Mouse (Mus musculus): Measurements from ENCODE around the gene Mrpl4. TPM values are rescaled to one million over a fixed set of nuclear protein-coding genes. Genes with fewer than 3 reads are reported as not detected.
A peak's percentile ranks its signal among the peaks of the same experiment; 100 is the strongest.

Mrpl4 gene
- polyA plus RNA-seq, 1 experiment from 2014 or later, result 122 TPM

- Histone ChIP-seq H3K27ac (replicated peaks) (no peak overlapping the region), H3K4me3 (replicated peaks) (no peak overlapping the region), H3K9me3 (replicated peaks) (no peaks in the 10 kb centered on the region), H3K9ac (no peak overlapping the region), H3K36me3 (0 out of 2 replicates have a peak, but pooled peaks cover 4% of the 10 kb centered on the region), H3K4me2 (replicated peaks) (no peak overlapping the region), H3K27me3 (peaks cover 15% of the 10 kb centered on the region), H3K4me1 (peaks cover 9% of the 10 kb centered on the region)
- 75% methylated on average over 3 of the region's 3 CpGs for WGBS
- ATAC-seq (ENCODE audit: insufficient number of reproducible peaks, low FRiP score, low TSS enrichment, low read depth), result no peak
Observed at GRCm38 (mm10) chr9:21021363-21021762, 18.8 kb downstream of the Mrpl4 start.

GRCm38 (mm10) chr9:21022288-21022687 lies 19.8 kb downstream of the Mrpl4 start:
- WGBS, result 38% methylated on average over 6 of the region's 6 CpGs
- Histone ChIP-seq H3K36me3 (0 out of 2 replicates have a peak, but pooled peaks cover 4% of the 10 kb centered on the region), H3K4me1 (peaks cover under 1% of the 10 kb centered on the region; the same call in 1 of the 2 replicates), H3K4me3 (replicated peaks) (no peak overlapping the region), H3K27ac (replicated peaks) (no peak overlapping the region), H3K27me3 (peaks cover 7% of the 10 kb centered on the region), H3K9me3 (replicated peaks) (no peaks in the 10 kb centered on the region), H3K9ac (no peak overlapping the region), H3K4me2 (replicated peaks) (no peak overlapping the region)
- no peak for ATAC-seq (ENCODE audit: insufficient number of reproducible peaks, low FRiP score, low TSS enrichment, low read depth)

GRCm38 (mm10) chr9:21022726-21023125 lies 20.2 kb downstream of the Mrpl4 start:
- Histone ChIP-seq H3K4me1 (0 out of 2 replicates have a peak, but pooled peaks cover under 1% of the 10 kb centered on the region), H3K9ac (no peak overlapping the region), H3K9me3 (replicated peaks) (no peaks in the 10 kb centered on the region), H3K4me2 (replicated peaks) (no peak overlapping the region), H3K27me3 (peaks cover 7% of the 10 kb centered on the region; the same call in 1 of the 2 replicates), H3K27ac (replicated peaks) (no peak overlapping the region), H3K36me3 (0 out of 2 replicates have a peak, but pooled peaks cover 4% of the 10 kb centered on the region), H3K4me3 (replicated peaks) (no peak overlapping the region)
- ATAC-seq (ENCODE audit: insufficient number of reproducible peaks, low FRiP score, low TSS enrichment, low read depth), result no peak
- WGBS, result 67% methylated on average over 1 of the region's 1 CpGs

- Histone ChIP-seq H3K4me3 (replicated peaks) (no peak overlapping the region), H3K9me3 (replicated peaks) (no peaks in the 10 kb centered on the region), H3K27ac (replicated peaks) (no peak overlapping the region), H3K4me1 (peaks cover 17% of the 10 kb centered on the region), H3K9ac (no peak overlapping the region), H3K36me3 (0 out of 2 replicates have a peak, but pooled peaks cover 4% of the 10 kb centered on the region), H3K27me3 (peaks cover 19% of the 10 kb centered on the region), H3K4me2 (replicated peaks) (no peak overlapping the region)
- 61% methylated on average over 19 of the region's 19 CpGs for WGBS
- ATAC-seq (ENCODE audit: insufficient number of reproducible peaks, low FRiP score, low TSS enrichment, low read depth), result no peak
Observed at GRCm38 (mm10) chr9:21025258-21025810, 22.8 kb downstream of the Mrpl4 start.

- 87% methylated on average over 12 of the region's 12 CpGs for WGBS
- Histone ChIP-seq H3K27ac (replicated peaks) (no peak overlapping the region), H3K27me3 (peaks cover 22% of the 10 kb centered on the region), H3K9ac (no peak overlapping the region), H3K4me1 (peaks cover 28% of the 10 kb centered on the region), H3K4me2 (replicated peaks) (no peak overlapping the region), H3K36me3 (no peaks in the 10 kb centered on the region), H3K9me3 (replicated peaks) (no peaks in the 10 kb centered on the region), H3K4me3 (replicated peaks) (no peak overlapping the region)
- no peak for ATAC-seq (ENCODE audit: insufficient number of reproducible peaks, low FRiP score, low TSS enrichment, low read depth)
Observed at GRCm38 (mm10) chr9:21026849-21027248, 24.3 kb downstream of the Mrpl4 start.

GRCm38 (mm10) chr9:21027774-21028290 lies 25.3 kb downstream of the Mrpl4 start:
- H3K4me3 ChIP-seq (replicated peaks), result no peak overlapping the region
- peaks cover 32% of the 10 kb centered on the region for H3K27me3 ChIP-seq
- H3K36me3 ChIP-seq, result no peaks in the 10 kb centered on the region
- H3K4me2 ChIP-seq (replicated peaks), result no peak overlapping the region
- no peaks in the 10 kb centered on the region for H3K9me3 ChIP-seq (replicated peaks)
- peaks cover 37% of the 10 kb centered on the region for H3K4me1 ChIP-seq
- no peak for ATAC-seq (ENCODE audit: insufficient number of reproducible peaks, low FRiP score, low TSS enrichment, low read depth)
- no peak overlapping the region for H3K27ac ChIP-seq (replicated peaks)
- WGBS, result 53% methylated on average over 8 of the region's 8 CpGs
- no peak overlapping the region for H3K9ac ChIP-seq

GRCm38 (mm10) chr9:21028560-21029110 lies 26.1 kb downstream of the Mrpl4 start:
- Histone ChIP-seq H3K4me3 (replicated peaks) (no peak overlapping the region), H3K36me3 (no peaks in the 10 kb centered on the region), H3K9me3 (replicated peaks) (no peaks in the 10 kb centered on the region), H3K4me1 (peaks cover 45% of the 10 kb centered on the region), H3K27me3 (peaks cover 40% of the 10 kb centered on the region), H3K27ac (replicated peaks) (no peak overlapping the region), H3K9ac (no peak overlapping the region), H3K4me2 (replicated peaks) (no peak overlapping the region)
- ATAC-seq (ENCODE audit: insufficient number of reproducible peaks, low FRiP score, low TSS enrichment, low read depth), result no peak
- 65% methylated on average over 6 of the region's 6 CpGs for WGBS

- Histone ChIP-seq H3K4me3 (replicated peaks) (peak within 1 kb of the TSS; percentile 59), H3K36me3 (no peaks in the 10 kb centered on the region), H3K9me3 (replicated peaks) (no peaks in the 10 kb centered on the region), H3K4me2 (replicated peaks) (peak within 1 kb of the TSS; percentile 98), H3K27ac (replicated peaks) (no peak within 1 kb of the TSS), H3K4me1 (peaks cover 47% of the 10 kb centered on the region), H3K27me3 (peaks cover 47% of the 10 kb centered on the region), H3K9ac (no peak within 1 kb of the TSS)
- no peak for ATAC-seq (ENCODE audit: insufficient number of reproducible peaks, low FRiP score, low TSS enrichment, low read depth)
- WGBS, result 2% methylated on average over 37 of the region's 37 CpGs
Observed at GRCm38 (mm10) chr9:21029291-21030054, 26.9 kb downstream of the Mrpl4 start, which contains the start of gene Icam4. Gene Icam4, plus strand, starts transcription at chr9:21029373.

- H3K36me3 ChIP-seq, result no peaks in the 10 kb centered on the region
- peak overlapping the region; percentile 59 for H3K4me3 ChIP-seq (replicated peaks)
- ATAC-seq (ENCODE audit: insufficient number of reproducible peaks, low FRiP score, low TSS enrichment, low read depth), result no peak
- no peak overlapping the region for H3K27ac ChIP-seq (replicated peaks)
- 25% methylated on average over 22 of the region's 22 CpGs for WGBS
- H3K9ac ChIP-seq, result no peak overlapping the region
- no peaks in the 10 kb centered on the region for H3K9me3 ChIP-seq (replicated peaks)
- H3K4me2 ChIP-seq (replicated peaks), result peak overlapping the region; percentile 98
- H3K27me3 ChIP-seq, result peaks cover 54% of the 10 kb centered on the region
- peaks cover 52% of the 10 kb centered on the region for H3K4me1 ChIP-seq
Observed at GRCm38 (mm10) chr9:21030055-21030600, 27.6 kb downstream of the Mrpl4 start.

- no peak overlapping the region for H3K9ac ChIP-seq
Observed at GRCm38 (mm10) chr9:21030781-21031250, 28.3 kb downstream of the Mrpl4 start.

More at GRCm38 (mm10) chr9:21030781-21031250, 28.3 kb downstream of the Mrpl4 start:
- Histone ChIP-seq H3K36me3 (no peaks in the 10 kb centered on the region), H3K9me3 (replicated peaks) (no peaks in the 10 kb centered on the region), H3K4me3 (replicated peaks) (peak overlapping the region; percentile 59), H3K27ac (replicated peaks) (peak overlapping the region; percentile 49; the same call in 1 of the 2 replicates), H3K4me2 (replicated peaks) (peak overlapping the region; percentile 98), H3K4me1 (peaks cover 52% of the 10 kb centered on the region), H3K27me3 (peaks cover 60% of the 10 kb centered on the region)
- ATAC-seq (ENCODE audit: insufficient number of reproducible peaks, low FRiP score, low TSS enrichment, low read depth), result peak; percentile 73
- under 1% methylated on average over 13 of the region's 13 CpGs for WGBS

Data from embryonic facial prominence, embryonic 15.5 days (tissue).